Mouse (Mus musculus) heart, adult 11 months (tissue): ENCODE data around the gene Lrp2.

Source experiments
- DNase-seq: peaks from one replicate; pipeline ENCODE4 v3.0.0; 2022

The Lrp2 gene

DNA sequence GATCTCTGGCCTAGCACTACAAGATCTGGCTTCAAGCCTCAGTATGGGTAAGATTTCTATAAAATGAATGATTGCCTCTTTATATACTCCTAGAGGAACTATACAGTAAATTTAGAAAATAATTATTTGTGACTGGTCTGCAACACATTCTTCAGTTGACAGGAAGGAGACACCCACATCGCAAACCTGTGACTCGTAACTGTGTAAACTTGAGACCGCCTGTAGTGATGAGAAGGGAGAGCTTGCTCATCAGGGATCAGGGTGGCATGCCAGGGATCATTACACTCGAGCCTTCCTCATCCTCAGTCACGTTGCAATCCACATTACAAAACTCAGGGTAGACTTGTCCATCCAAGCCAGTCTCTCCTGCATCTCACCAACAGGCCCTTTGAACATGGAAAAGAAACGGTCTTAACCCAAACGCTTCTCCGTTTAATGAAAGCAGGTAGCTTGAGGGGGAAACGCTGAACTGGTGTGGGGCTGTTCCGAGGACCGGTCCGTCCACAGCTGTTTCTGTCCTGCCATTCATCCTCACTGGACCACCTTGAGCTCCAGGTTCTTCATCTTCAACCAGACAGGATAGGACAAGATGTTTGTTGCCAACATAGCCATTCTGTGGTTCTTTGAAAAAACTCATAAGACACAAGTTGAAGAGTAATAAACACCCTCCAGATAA, 189.0 kb downstream of the Lrp2 start:
- DNase-seq: peak; percentile 64

DNA sequence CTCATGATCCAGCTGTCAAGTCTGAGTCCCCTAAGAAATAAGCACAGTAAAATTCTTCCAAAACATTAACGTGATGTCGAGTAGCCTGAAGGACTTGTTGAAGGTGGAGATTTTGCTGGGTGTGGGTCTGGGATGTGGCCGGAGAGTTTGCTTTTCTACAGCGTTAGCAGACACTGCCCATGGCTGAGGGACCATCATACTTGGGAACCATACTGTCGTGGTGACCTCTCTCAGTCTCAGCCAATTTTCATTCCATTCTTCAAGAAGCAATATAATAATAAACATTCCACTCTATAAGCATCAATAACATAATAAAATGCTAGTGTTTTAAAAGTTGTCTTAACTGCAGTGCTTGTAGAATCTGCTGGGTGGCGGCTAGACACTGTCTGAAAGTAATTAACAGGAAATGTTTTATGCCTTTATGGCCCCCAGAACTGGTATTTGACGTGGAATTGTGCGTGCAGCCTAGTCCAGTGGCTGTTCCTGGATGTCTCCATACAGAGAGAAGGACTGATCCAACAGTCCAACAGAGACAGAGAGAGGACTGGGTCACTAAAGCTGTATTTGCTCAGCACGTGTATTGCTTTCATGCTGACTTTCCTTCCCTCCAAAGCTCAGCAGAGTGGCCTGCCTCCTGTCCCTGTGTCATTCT, 190.1 kb downstream of the Lrp2 start:
- DNase-seq: no peak

DNA sequence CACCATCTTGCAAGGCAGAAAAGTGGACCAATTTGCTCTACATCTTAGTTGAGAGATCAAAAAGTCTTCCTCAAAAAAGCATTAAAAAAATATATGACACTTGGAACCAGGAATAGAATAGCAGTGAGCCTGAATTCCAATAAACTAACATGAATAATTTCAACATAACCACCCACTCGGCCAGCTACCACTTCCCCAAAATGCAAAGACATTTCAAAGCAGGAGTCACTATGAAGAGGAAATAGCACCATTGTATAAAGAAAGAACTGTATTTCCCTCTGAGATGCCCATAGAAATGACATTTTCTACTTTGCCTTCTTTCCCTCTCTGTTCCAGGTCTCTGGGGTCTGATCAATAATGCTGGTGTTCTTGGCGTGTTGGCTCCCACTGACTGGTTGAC, 191.9 kb downstream of the Lrp2 start:
- no peak for DNase-seq

DNA sequence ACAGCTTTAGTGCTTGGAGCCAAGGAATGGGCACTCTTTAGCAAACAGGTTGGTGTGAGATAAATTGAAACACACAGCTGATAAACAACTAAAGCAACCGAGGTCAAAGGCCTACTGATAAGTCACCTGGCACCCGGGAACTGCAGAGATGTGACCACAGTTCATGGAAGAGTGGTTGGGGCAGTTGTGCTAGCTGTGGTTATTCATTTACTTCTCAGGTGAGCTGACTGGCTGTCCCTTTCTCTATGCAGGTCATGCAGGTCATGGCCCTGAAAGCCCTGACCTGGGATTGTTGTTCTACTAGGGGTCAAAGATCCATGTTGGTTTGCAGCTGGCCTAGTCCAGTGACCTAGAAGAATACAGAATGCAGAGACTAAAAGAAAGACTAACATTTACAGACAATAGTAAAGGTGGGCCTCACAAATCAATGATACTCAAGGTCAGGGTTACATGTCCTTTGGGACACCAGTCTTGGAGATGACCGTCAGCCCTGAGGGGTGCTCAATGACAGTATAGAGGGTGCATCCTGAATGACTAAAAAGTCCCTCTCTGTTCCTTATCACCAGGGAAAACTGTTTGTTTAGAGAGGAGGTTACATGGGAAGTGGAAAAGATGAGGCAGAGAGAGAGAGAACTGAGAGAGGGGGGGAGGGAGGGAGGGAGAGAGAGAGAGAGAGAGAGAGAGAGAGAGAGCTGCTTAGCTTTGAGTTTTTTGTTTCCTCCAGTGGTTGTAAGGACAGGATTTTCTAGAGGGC, 199.6 kb downstream of the Lrp2 start:
- DNase-seq: no peak

DNA sequence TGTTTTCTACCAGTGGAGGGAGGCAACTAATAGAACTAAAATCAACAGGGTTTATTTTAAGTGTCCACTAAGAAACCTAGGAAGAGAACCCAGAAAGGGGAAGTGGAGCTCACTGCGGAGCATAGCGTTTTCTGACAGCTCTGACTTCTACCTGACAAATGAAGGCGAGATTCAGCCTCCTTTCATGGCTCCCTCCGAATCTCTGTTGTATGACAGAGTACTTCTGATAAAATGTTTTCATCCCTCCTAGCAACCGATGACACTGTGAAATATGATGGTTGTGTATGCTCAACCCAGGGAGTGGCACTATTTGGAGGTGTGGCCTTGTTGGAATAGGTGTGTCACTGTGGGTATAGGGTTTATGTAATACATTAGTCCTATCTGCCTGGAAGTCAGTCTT, 203.0 kb downstream of the Lrp2 start:
- DNase-seq: no peak

DNA sequence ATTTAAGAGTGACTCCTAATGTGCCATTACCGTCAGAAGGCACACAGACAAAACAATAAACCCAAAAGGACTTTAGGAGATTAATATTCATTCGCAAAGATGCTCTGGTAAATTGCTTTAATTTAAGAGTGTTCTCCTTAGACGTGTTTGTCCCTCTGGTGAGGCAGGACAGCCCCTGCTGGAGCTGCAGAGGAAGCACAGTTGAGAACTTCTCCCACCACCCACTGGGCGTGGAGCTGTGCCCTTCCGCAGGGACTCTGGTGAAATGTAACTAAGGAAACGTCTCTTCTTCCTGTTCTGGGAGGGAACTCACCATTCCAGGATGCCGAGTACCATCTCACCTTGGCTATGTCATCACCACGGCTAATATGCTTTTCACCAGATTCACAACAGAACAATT, 204.1 kb downstream of the Lrp2 start:
- DNase-seq: no peak

DNA sequence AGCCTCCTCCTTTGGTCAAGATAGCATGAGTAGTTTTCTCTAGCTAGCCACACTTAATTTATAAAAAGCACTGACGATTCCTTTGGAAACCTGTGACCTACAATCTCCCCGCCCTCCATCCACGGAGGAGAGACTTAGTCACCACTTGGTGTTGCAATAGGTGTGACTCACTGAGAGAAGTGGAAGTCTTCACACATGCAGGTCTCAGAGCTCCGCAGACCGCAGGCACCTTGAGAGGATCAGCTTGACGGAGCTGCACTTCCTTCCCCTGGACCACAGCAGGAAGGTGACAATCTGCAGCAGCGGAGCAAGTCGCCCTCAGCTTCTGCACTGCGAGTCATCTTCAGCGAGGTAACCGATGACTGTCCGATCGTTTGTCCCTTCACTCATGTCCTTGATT, 205.6 kb downstream of the Lrp2 start, which contains the start of gene Dhrs9:
Gene Dhrs9 (plus strand): TSS at position 165 of the 400 bp plus-strand sequence.
- DNase-seq: no peak

DNA sequence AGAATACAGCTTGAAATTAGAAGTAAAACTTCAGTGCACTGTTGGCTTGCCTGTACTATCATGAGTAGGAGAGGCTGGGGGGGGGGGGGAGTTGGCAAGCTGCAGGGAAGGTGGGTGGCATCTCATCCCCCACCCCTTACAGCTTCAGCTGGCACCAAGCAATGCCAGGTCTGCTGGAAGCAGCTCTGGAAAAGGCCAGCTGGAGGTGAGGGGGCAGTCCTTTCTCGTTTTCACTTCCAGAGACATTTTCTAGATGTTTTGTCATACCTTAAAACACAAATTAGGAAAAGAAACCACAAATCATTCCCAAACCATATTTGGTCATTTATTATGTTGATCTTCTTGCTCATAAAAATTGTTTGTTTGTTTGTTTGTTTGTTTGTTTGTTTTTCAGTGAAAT, 206.1 kb downstream of the Lrp2 start:
- DNase-seq: no peak

DNA sequence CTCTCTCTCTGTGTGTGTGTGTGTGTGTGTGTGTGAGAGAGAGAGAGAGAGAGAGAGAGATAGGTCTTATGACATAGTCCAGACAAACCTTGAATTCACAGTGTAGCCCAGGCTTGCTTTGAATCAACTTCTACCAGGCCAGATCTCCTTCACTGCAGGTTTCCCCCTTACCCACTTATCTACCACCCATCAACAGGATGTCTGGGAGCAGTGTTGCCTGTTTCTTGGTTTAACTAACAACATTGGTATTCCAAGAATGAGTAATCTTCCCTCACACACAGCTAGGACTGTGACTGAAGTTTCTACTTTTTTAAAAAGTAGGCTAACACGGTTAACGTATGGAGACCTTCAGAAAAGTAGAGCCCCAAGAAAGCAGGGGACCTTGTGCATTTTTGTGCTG, 209.1 kb downstream of the Lrp2 start:
- no peak for DNase-seq
